Comparison of ENCODE assay signal across 8 mouse cellular contexts in genomic region chr11:78193113-78193512, GRCm38 (mm10). TPM values are rescaled to one million over a fixed set of nuclear protein-coding genes. Genes with fewer than 3 reads are reported as not detected.
DNase-seq lines count a peak whose midpoint lies in the region; ATAC-seq and TF ChIP-seq lines count a peak whose summit lies in the region.

Gene Proca1, plus strand, starts transcription at chr11:78193392.

- H3K27me3 ChIP-seq in erythroblast, embryonic 14.5 days (ENCODE audit: control insufficient read depth) = peaks cover 55% of the 10 kb centered on the region
- no peaks in the 10 kb centered on the region for H3K27me3 ChIP-seq in lung, embryonic 16.5 days (ENCODE audit: control insufficient read depth, insufficient read depth, low read depth, low read length)
- H3K27me3 ChIP-seq in hindbrain, embryonic 14.5 days (ENCODE audit: control insufficient read depth, insufficient read depth, low read length) = no peaks in the 10 kb centered on the region
- H3K27me3 ChIP-seq in midbrain, postnatal 0 days (ENCODE audit: insufficient read depth, low read length) = no peaks in the 10 kb centered on the region

- H3K4me3 ChIP-seq in erythroblast, embryonic 14.5 days (replicated peaks) = peak within 1 kb of the TSS; percentile 65
- peak within 1 kb of the TSS; percentile 51 for H3K4me3 ChIP-seq in lung, embryonic 16.5 days (ENCODE audit: low read length)
- no peak within 1 kb of the TSS; the same call in 1 of the 2 replicates for H3K4me3 ChIP-seq in hindbrain, embryonic 14.5 days (replicated peaks; ENCODE audit: low read length)
- H3K4me3 ChIP-seq in midbrain, postnatal 0 days (ENCODE audit: low read depth, low read length) = no peak within 1 kb of the TSS; the same call in 1 of the 2 replicates

- no peak for TF ChIP-seq CTCF in midbrain, postnatal 0 days (IDR thresholded peaks at IDR 0.05)

- WGBS in lung, embryonic 16.5 days = 43% methylated on average over 1 of the region's 1 CpGs
- 91% methylated on average over 1 of the region's 1 CpGs for WGBS in hindbrain, embryonic 14.5 days
- 87% methylated on average over 1 of the region's 1 CpGs for WGBS in midbrain, postnatal 0 days

- no peaks in the 10 kb centered on the region; the same call in 1 of the 2 replicates for H3K36me3 ChIP-seq in erythroblast, embryonic 14.5 days (ENCODE audit: control insufficient read depth)
- H3K36me3 ChIP-seq in lung, embryonic 16.5 days (ENCODE audit: control insufficient read depth, insufficient read depth, low read length) = peaks cover 14% of the 10 kb centered on the region
- peaks cover 36% of the 10 kb centered on the region for H3K36me3 ChIP-seq in hindbrain, embryonic 14.5 days (replicated peaks; ENCODE audit: control insufficient read depth, insufficient read depth)
- H3K36me3 ChIP-seq in midbrain, postnatal 0 days (ENCODE audit: insufficient read depth, low read length) = peaks cover 24% of the 10 kb centered on the region

- H3K27ac ChIP-seq in lung, embryonic 16.5 days (ENCODE audit: low read length) = peak within 1 kb of the TSS; percentile 18
- H3K27ac ChIP-seq in hindbrain, embryonic 14.5 days = no peak within 1 kb of the TSS
- no peak within 1 kb of the TSS for H3K27ac ChIP-seq in midbrain, postnatal 0 days (ENCODE audit: low read depth, low read length)

- H3K9me3 ChIP-seq in erythroblast, embryonic 14.5 days (ENCODE audit: control insufficient read depth, low read length) = peaks cover 14% of the 10 kb centered on the region
- H3K9me3 ChIP-seq in lung, embryonic 16.5 days (ENCODE audit: control insufficient read depth, low read length) = no peaks in the 10 kb centered on the region
- H3K9me3 ChIP-seq in hindbrain, embryonic 14.5 days (ENCODE audit: control insufficient read depth, low read length) = no peaks in the 10 kb centered on the region
- no peaks in the 10 kb centered on the region for H3K9me3 ChIP-seq in midbrain, postnatal 0 days (ENCODE audit: low read length)

- no peak for DNase-seq in lung, postnatal 36 days
- DNase-seq in hindbrain, embryonic 14.5 days (ENCODE audit: low spot score) = no peak
- no peak for DNase-seq in midbrain, postnatal 0 days (ENCODE audit: low spot score)
- DNase-seq in frontal cortex, adult 2 months (ENCODE audit: extremely low spot score in 1 of 2, low spot score in 1 of 2) = no peak
- DNase-seq in thymus, postnatal 25 days = no peak

- ATAC-seq in erythroblast, adult 5-6 weeks (replicated peaks; ENCODE audit: low FRiP score, poor library complexity, severe bottlenecking) = no peak
- ATAC-seq in lung, embryonic 16.5 days (ENCODE audit: low read depth) = no peak
- no peak for ATAC-seq in hindbrain, embryonic 14.5 days (ENCODE audit: low FRiP score)
- ATAC-seq in midbrain, postnatal 0 days (ENCODE audit: low FRiP score) = no peak

- no peak within 1 kb of the TSS; the same call in 1 of the 2 replicates for H3K9ac ChIP-seq in lung, embryonic 16.5 days (ENCODE audit: low read length)
- no peak within 1 kb of the TSS for H3K9ac ChIP-seq in hindbrain, embryonic 14.5 days
- no peak within 1 kb of the TSS for H3K9ac ChIP-seq in midbrain, postnatal 0 days (replicated peaks; ENCODE audit: low read length, poor library complexity, severe bottlenecking)

- peak within 1 kb of the TSS; percentile 79 for H3K4me2 ChIP-seq in lung, embryonic 16.5 days (ENCODE audit: low read depth, low read length)
- peak within 1 kb of the TSS; percentile 43 for H3K4me2 ChIP-seq in hindbrain, embryonic 14.5 days (replicated peaks)
- peak within 1 kb of the TSS; percentile 48 for H3K4me2 ChIP-seq in midbrain, postnatal 0 days (ENCODE audit: low read depth, low read length, poor library complexity, severe bottlenecking)

- peaks cover 29% of the 10 kb centered on the region for H3K4me1 ChIP-seq in erythroblast, embryonic 14.5 days (ENCODE audit: control insufficient read depth)
- H3K4me1 ChIP-seq in lung, embryonic 16.5 days (replicated peaks; ENCODE audit: control insufficient read depth, insufficient read depth, low read length) = peaks cover 19% of the 10 kb centered on the region
- H3K4me1 ChIP-seq in hindbrain, embryonic 14.5 days (replicated peaks; ENCODE audit: control insufficient read depth, insufficient read depth, low read length) = peaks cover 10% of the 10 kb centered on the region
- H3K4me1 ChIP-seq in midbrain, postnatal 0 days (ENCODE audit: insufficient read depth, low read length) = no peaks in the 10 kb centered on the region

RNA-seq across cellular contexts. Expression of gene Proca1, which starts in this region (rescaled TPM):
- polyA plus RNA-seq in erythroblast, embryonic 14.5 days (2012) = not detected in 2 replicates
- total RNA-seq in erythroblast, adult 5-6 weeks (2015; ENCODE audit: low replicate concordance) = 1.5 TPM in 1 of 2 replicates, not detected in the other
- not detected in 2 replicates for total RNA-seq in erythroblast, adult 5-6 weeks (2017; ENCODE audit: low replicate concordance)
- 5.3 and 6.8 TPM in 2 replicates for polyA plus RNA-seq in lung, embryonic 16.5 days (2015; fragmentation: Nextera tagmentation; extraction: Ambion mirVana)
- 1.4 and 2.9 TPM in 2 replicates for polyA plus RNA-seq in hindbrain, embryonic 14.5 days (2014; fragmentation: Nextera tagmentation; extraction: Ambion mirVana)
- 1.0 TPM in 2 replicates for total RNA-seq in midbrain, postnatal 0 days (2014; rRNA removed)
- polyA plus RNA-seq in midbrain, postnatal 0 days (2015; fragmentation: Nextera tagmentation; extraction: Ambion mirVana) = 3.3 and 4.8 TPM in 2 replicates
- 6.9 and 7.8 TPM in 2 replicates for polyA plus RNA-seq in frontal cortex, adult 2 months (2012; rRNA removed)

Comparison
In these comparisons a context has a peak if more than half of its experiments do, and no peak if none do; other contexts are left out.
1. H3K4me3 ChIP-seq: peak in erythroblast, embryonic 14.5 days (single experiment) and lung, embryonic 16.5 days (single experiment); none in hindbrain, embryonic 14.5 days (single experiment) and midbrain, postnatal 0 days (single experiment).
2. Peak in every context shown above with its lines, with median percentiles within 50 percentile points of each other: H3K4me2 ChIP-seq.